Mouse (Mus musculus): ENCODE measurements around the gene Olfr573-ps1. TPM values are rescaled to one million over a fixed set of nuclear protein-coding genes. Genes with fewer than 3 reads are reported as not detected.

Olfr573-ps1 gene
- polyA plus RNA-seq, 2 experiments, result not detected

DNA sequence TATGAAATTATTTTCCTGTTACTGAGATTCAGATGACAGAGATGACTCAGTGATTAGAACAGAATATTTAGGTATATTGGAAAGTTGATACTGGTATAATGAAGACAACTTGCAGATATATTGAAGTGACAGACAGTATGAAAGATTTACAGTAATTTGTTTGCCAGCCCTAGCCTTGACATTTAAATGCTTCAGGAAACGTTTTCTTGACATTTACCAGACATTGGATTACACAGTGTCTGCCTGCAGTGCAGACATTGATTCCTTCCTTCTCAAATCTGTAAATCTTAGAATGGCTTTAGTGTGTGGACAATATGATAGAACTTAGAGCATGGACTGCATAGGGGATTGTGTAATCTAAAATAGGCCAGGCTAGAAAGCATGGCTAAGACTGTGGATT, 27.1 kb downstream of the Olfr573-ps1 start:
- Histone ChIP-seq H3K9me3 (ENCODE audit: control insufficient read depth, low read length) (no peaks in the 10 kb centered on the region), H3K4me1 (ENCODE audit: control insufficient read depth, insufficient read depth, low read length) (no peaks in the 10 kb centered on the region), H3K4me2 (replicated peaks; ENCODE audit: low read depth, low read length, severe bottlenecking) (no peak overlapping the region), H3K36me3 (ENCODE audit: control insufficient read depth, insufficient read depth, low read length) (no peaks in the 10 kb centered on the region), H3K4me3 (replicated peaks; ENCODE audit: low read length) (no peak overlapping the region), H3K27ac (replicated peaks; ENCODE audit: low read depth, low read length) (no peak overlapping the region), H3K9ac (ENCODE audit: low read depth, low read length, severe bottlenecking) (no peak overlapping the region), H3K27me3 (ENCODE audit: control insufficient read depth, insufficient read depth, low read length) (no peaks in the 10 kb centered on the region)
- ATAC-seq (ENCODE audit: low FRiP score, low read depth) (no peak), DNase-seq (ENCODE audit: low spot score) (no peak)
- 6% methylated on average over 1 of the region's 1 CpGs for WGBS
- TF ChIP-seq POLR2A (IDR thresholded peaks at IDR 0.05; ENCODE audit: borderline replicate concordance, extremely low read depth, insufficient read depth, insufficient read length), result no peak

Other genes with a start within 250 kb of the Olfr573-ps1 start
- gene Olfr557, start 246.7 kb downstream of the Olfr573-ps1 start, polyA plus RNA-seq (2012; rRNA removed), result not detected in 2 replicates
- not detected in 2 replicates for gene Olfr557, start 246.7 kb downstream of the Olfr573-ps1 start, polyA plus RNA-seq (2014; fragmentation: Nextera tagmentation; extraction: Ambion mirVana)
- 0.87 and 0.99 TPM in 2 replicates for gene Olfr558, start 240.4 kb downstream of the Olfr573-ps1 start, polyA plus RNA-seq (2012; rRNA removed)
- gene Olfr558, start 240.4 kb downstream of the Olfr573-ps1 start, polyA plus RNA-seq (2014; fragmentation: Nextera tagmentation; extraction: Ambion mirVana), result 0.33 and 0.37 TPM in 2 replicates
- gene Olfr33, start 223.5 kb downstream of the Olfr573-ps1 start, polyA plus RNA-seq (2012; rRNA removed), result not detected in 2 replicates
- not detected in 2 replicates for gene Olfr33, start 223.5 kb downstream of the Olfr573-ps1 start, polyA plus RNA-seq (2014; fragmentation: Nextera tagmentation; extraction: Ambion mirVana)
- not detected in 2 replicates for gene Olfr559, start 215.1 kb downstream of the Olfr573-ps1 start, polyA plus RNA-seq (2012; rRNA removed)
- gene Olfr559, start 215.1 kb downstream of the Olfr573-ps1 start, polyA plus RNA-seq (2014; fragmentation: Nextera tagmentation; extraction: Ambion mirVana), result not detected in 2 replicates
- gene Olfr560, start 183.2 kb downstream of the Olfr573-ps1 start, polyA plus RNA-seq (2012; rRNA removed), result 0.04 and 0.05 TPM in 2 replicates
- not detected in 2 replicates for gene Olfr560, start 183.2 kb downstream of the Olfr573-ps1 start, polyA plus RNA-seq (2014; fragmentation: Nextera tagmentation; extraction: Ambion mirVana)
- 0.45 and 0.62 TPM in 2 replicates for gene Olfr78, start 183.1 kb downstream of the Olfr573-ps1 start, polyA plus RNA-seq (2012; rRNA removed)
- 0.07 and 0.18 TPM in 2 replicates for gene Olfr78, start 183.1 kb downstream of the Olfr573-ps1 start, polyA plus RNA-seq (2014; fragmentation: Nextera tagmentation; extraction: Ambion mirVana)
- gene Olfr561, start 171.4 kb downstream of the Olfr573-ps1 start, polyA plus RNA-seq (2012; rRNA removed), result not detected in 2 replicates
- not detected in 2 replicates for gene Olfr561, start 171.4 kb downstream of the Olfr573-ps1 start, polyA plus RNA-seq (2014; fragmentation: Nextera tagmentation; extraction: Ambion mirVana)
- not detected in 2 replicates for gene Olfr564, start 139.1 kb downstream of the Olfr573-ps1 start, polyA plus RNA-seq (2012; rRNA removed)
- gene Olfr564, start 139.1 kb downstream of the Olfr573-ps1 start, polyA plus RNA-seq (2014; fragmentation: Nextera tagmentation; extraction: Ambion mirVana), result not detected in 2 replicates
- not detected in 2 replicates for gene Olfr566, start 83.8 kb downstream of the Olfr573-ps1 start, polyA plus RNA-seq (2012; rRNA removed)
- gene Olfr566, start 83.8 kb downstream of the Olfr573-ps1 start, polyA plus RNA-seq (2014; fragmentation: Nextera tagmentation; extraction: Ambion mirVana), result not detected in 2 replicates
- gene Olfr568, start 65.5 kb downstream of the Olfr573-ps1 start, polyA plus RNA-seq (2012; rRNA removed), result not detected in 2 replicates
- gene Olfr568, start 65.5 kb downstream of the Olfr573-ps1 start, polyA plus RNA-seq (2014; fragmentation: Nextera tagmentation; extraction: Ambion mirVana), result not detected in 2 replicates
- not detected in 2 replicates for gene Olfr569, start 51.7 kb downstream of the Olfr573-ps1 start, polyA plus RNA-seq (2012; rRNA removed)
- not detected in 2 replicates for gene Olfr569, start 51.7 kb downstream of the Olfr573-ps1 start, polyA plus RNA-seq (2014; fragmentation: Nextera tagmentation; extraction: Ambion mirVana)
- gene Olfr570, start 48.0 kb downstream of the Olfr573-ps1 start, polyA plus RNA-seq (2012; rRNA removed), result not detected in 2 replicates
- not detected in 2 replicates for gene Olfr570, start 48.0 kb downstream of the Olfr573-ps1 start, polyA plus RNA-seq (2014; fragmentation: Nextera tagmentation; extraction: Ambion mirVana)
- gene Olfr571, start 25.0 kb downstream of the Olfr573-ps1 start, polyA plus RNA-seq (2012; rRNA removed), result not detected in 2 replicates
- not detected in 2 replicates for gene Olfr571, start 25.0 kb downstream of the Olfr573-ps1 start, polyA plus RNA-seq (2014; fragmentation: Nextera tagmentation; extraction: Ambion mirVana)
- gene Olfr572, start 18.2 kb downstream of the Olfr573-ps1 start, polyA plus RNA-seq (2012; rRNA removed), result not detected in 2 replicates
- not detected in 2 replicates for gene Olfr572, start 18.2 kb downstream of the Olfr573-ps1 start, polyA plus RNA-seq (2014; fragmentation: Nextera tagmentation; extraction: Ambion mirVana)
- not detected in 2 replicates for gene Olfr574, start 5.9 kb upstream of the Olfr573-ps1 start, polyA plus RNA-seq (2012; rRNA removed)
- not detected in 2 replicates for gene Olfr574, start 5.9 kb upstream of the Olfr573-ps1 start, polyA plus RNA-seq (2014; fragmentation: Nextera tagmentation; extraction: Ambion mirVana)
- gene Olfr575, start 16.2 kb upstream of the Olfr573-ps1 start, polyA plus RNA-seq (2012; rRNA removed), result not detected in 2 replicates
- not detected in 2 replicates for gene Olfr575, start 16.2 kb upstream of the Olfr573-ps1 start, polyA plus RNA-seq (2014; fragmentation: Nextera tagmentation; extraction: Ambion mirVana)
- not detected in 2 replicates for gene Olfr576, start 20.1 kb upstream of the Olfr573-ps1 start, polyA plus RNA-seq (2012; rRNA removed)
- not detected in 2 replicates for gene Olfr576, start 20.1 kb upstream of the Olfr573-ps1 start, polyA plus RNA-seq (2014; fragmentation: Nextera tagmentation; extraction: Ambion mirVana)
- gene Olfr577, start 33.4 kb upstream of the Olfr573-ps1 start, polyA plus RNA-seq (2012; rRNA removed), result not detected in 2 replicates
- gene Olfr577, start 33.4 kb upstream of the Olfr573-ps1 start, polyA plus RNA-seq (2014; fragmentation: Nextera tagmentation; extraction: Ambion mirVana), result not detected in 2 replicates
- not detected in 2 replicates for gene Olfr578, start 46.7 kb upstream of the Olfr573-ps1 start, polyA plus RNA-seq (2012; rRNA removed)
- gene Olfr578, start 46.7 kb upstream of the Olfr573-ps1 start, polyA plus RNA-seq (2014; fragmentation: Nextera tagmentation; extraction: Ambion mirVana), result not detected in 2 replicates
- gene Olfr582, start 95.4 kb upstream of the Olfr573-ps1 start, polyA plus RNA-seq (2012; rRNA removed), result not detected in 2 replicates
- gene Olfr582, start 95.4 kb upstream of the Olfr573-ps1 start, polyA plus RNA-seq (2014; fragmentation: Nextera tagmentation; extraction: Ambion mirVana), result not detected in 2 replicates
- not detected in 2 replicates for gene Olfr583, start 108.7 kb upstream of the Olfr573-ps1 start, polyA plus RNA-seq (2012; rRNA removed)
- not detected in 2 replicates for gene Olfr583, start 108.7 kb upstream of the Olfr573-ps1 start, polyA plus RNA-seq (2014; fragmentation: Nextera tagmentation; extraction: Ambion mirVana)
- not detected in 2 replicates for gene Olfr584, start 139.3 kb upstream of the Olfr573-ps1 start, polyA plus RNA-seq (2012; rRNA removed)
- gene Olfr584, start 139.3 kb upstream of the Olfr573-ps1 start, polyA plus RNA-seq (2014; fragmentation: Nextera tagmentation; extraction: Ambion mirVana), result not detected in 2 replicates
- gene Olfr585, start 155.1 kb upstream of the Olfr573-ps1 start, polyA plus RNA-seq (2012; rRNA removed), result not detected in 2 replicates
- not detected in 2 replicates for gene Olfr585, start 155.1 kb upstream of the Olfr573-ps1 start, polyA plus RNA-seq (2014; fragmentation: Nextera tagmentation; extraction: Ambion mirVana)
- gene Olfr586, start 183.1 kb upstream of the Olfr573-ps1 start, polyA plus RNA-seq (2012; rRNA removed), result not detected in 2 replicates
- not detected in 2 replicates for gene Olfr586, start 183.1 kb upstream of the Olfr573-ps1 start, polyA plus RNA-seq (2014; fragmentation: Nextera tagmentation; extraction: Ambion mirVana)
- not detected in 2 replicates for gene Olfr588-ps1, start 198.3 kb upstream of the Olfr573-ps1 start, polyA plus RNA-seq (2012; rRNA removed)
- gene Olfr588-ps1, start 198.3 kb upstream of the Olfr573-ps1 start, polyA plus RNA-seq (2014; fragmentation: Nextera tagmentation; extraction: Ambion mirVana), result not detected in 2 replicates
- not detected in 2 replicates for gene Olfr589, start 213.8 kb upstream of the Olfr573-ps1 start, polyA plus RNA-seq (2012; rRNA removed)
- gene Olfr589, start 213.8 kb upstream of the Olfr573-ps1 start, polyA plus RNA-seq (2014; fragmentation: Nextera tagmentation; extraction: Ambion mirVana), result not detected in 2 replicates
- gene Olfr591, start 235.8 kb upstream of the Olfr573-ps1 start, polyA plus RNA-seq (2012; rRNA removed), result not detected in 2 replicates
- not detected in 2 replicates for gene Olfr591, start 235.8 kb upstream of the Olfr573-ps1 start, polyA plus RNA-seq (2014; fragmentation: Nextera tagmentation; extraction: Ambion mirVana)
- not detected in 2 replicates for gene Olfr592, start 242.2 kb upstream of the Olfr573-ps1 start, polyA plus RNA-seq (2012; rRNA removed)
- gene Olfr592, start 242.2 kb upstream of the Olfr573-ps1 start, polyA plus RNA-seq (2014; fragmentation: Nextera tagmentation; extraction: Ambion mirVana), result not detected in 2 replicates

Measured in limb, embryonic 14.5 days (tissue).